Mouse (Mus musculus): ENCODE results near the gene Lrba.

- no peak for TF ChIP-seq CTCF (IDR thresholded peaks at IDR 0.05; ENCODE audit: low read depth)
- no peak for TF ChIP-seq EP300 (optimal IDR thresholded peaks at IDR 0.05)
These were observed 561.8 kb downstream of the Lrba start for GRCm38 (mm10) chr3:86786280-86786679.
